Mouse (Mus musculus) liver, postnatal 0 days (tissue): ENCODE data around the gene Nxph1.

Experiments
- CTCF ChIP-seq: sonication (generic); IDR thresholded peaks from 2 replicates; pipeline ENCODE4 v1.5.1; 2016; ENCODE audit warnings: antibody characterized with exemption, low read depth
- EP300 ChIP-seq: IDR thresholded peaks from 2 replicates; pipeline ENCODE4 v1.6.1; 2016; ENCODE audit warnings: antibody characterized with exemption, low read depth, mild to moderate bottlenecking

DNA sequence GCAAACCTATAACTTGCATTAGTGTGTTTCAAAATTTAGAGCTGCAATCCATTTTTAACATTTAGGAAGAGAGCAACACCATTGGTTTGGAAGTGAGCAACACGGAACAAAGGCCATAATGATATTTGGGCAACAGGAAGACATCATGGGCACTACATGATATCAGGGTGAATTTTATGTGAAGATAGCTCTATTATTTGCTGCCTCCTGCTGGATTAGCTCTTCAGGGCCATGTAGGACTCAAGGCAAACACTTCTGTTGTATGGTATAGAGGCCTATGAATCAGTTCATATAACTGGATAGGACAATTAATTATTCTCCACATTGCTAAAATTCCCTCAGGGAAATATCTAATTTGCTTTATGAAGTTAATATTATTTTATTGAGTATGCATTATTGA is 91.1 kb downstream of the Nxph1 start:
- no peak for TF ChIP-seq EP300
- no peak for TF ChIP-seq CTCF
